Mouse (Mus musculus) forebrain, embryonic 11.5 days (tissue): ENCODE measurements at regions not wholly inside any gene's neighbourhood (a gene's known extent, or its start where the extent isn't known, plus 50 kb on each side); places are given as distances from the start of the nearest gene placed in this dataset.
A peak's percentile ranks its signal among the peaks of the same experiment; 100 is the strongest.

Experiments
- ATAC-seq: fragments of 200-750 bp; cut with Nextera tagmentation; replicated peaks from 2 replicates; pipeline ENCODE4 v1.8.0; 2017; ENCODE audit warnings: moderate TSS enrichment; ENCODE audit not compliant: low FRiP score
- DNase-seq: peaks from one replicate; pipeline ENCODE4 v3.0.0-alpha.2; 2017; ENCODE audit warnings: low spot score
- H3K27ac ChIP-seq: fragments of 300-500 bp; sonication (generic); 2 replicates; pipeline ENCODE4 v1.5.1; 2014; ENCODE audit warnings: low read depth, low read length
- H3K27me3 ChIP-seq: fragments of 300-500 bp; sonication (generic); 2 replicates; pipeline ENCODE4 v1.6.1; 2014; ENCODE audit warnings: mild to moderate bottlenecking, low read length, mixed read lengths; ENCODE audit not compliant: control insufficient read depth, insufficient read depth
- H3K36me3 ChIP-seq: fragments of 300-500 bp; sonication (generic); 2 replicates; pipeline ENCODE4 v1.6.1; 2014; ENCODE audit warnings: mild to moderate bottlenecking, low read length, moderate library complexity, mixed read lengths; ENCODE audit not compliant: control insufficient read depth, insufficient read depth
- H3K4me1 ChIP-seq: fragments of 300-500 bp; sonication (generic); replicated peaks from 2 replicates; pipeline ENCODE4 v1.6.1; 2014; ENCODE audit warnings: low read length, mixed read lengths; ENCODE audit not compliant: control insufficient read depth, insufficient read depth
- H3K4me2 ChIP-seq: fragments of 300-500 bp; sonication (generic); 2 replicates; pipeline ENCODE4 v1.6.1; 2014; ENCODE audit warnings: low read depth, mild to moderate bottlenecking, low read length, moderate library complexity, mixed read lengths; ENCODE audit not compliant: severe bottlenecking
- H3K4me3 ChIP-seq: fragments of 300-500 bp; sonication (generic); 2 replicates; pipeline ENCODE4 v1.5.1; 2014; ENCODE audit warnings: low read depth, low read length
- H3K9ac ChIP-seq: fragments of 300-500 bp; sonication (generic); 2 replicates; pipeline ENCODE4 v1.6.1; 2014; ENCODE audit warnings: low read length
- H3K9me3 ChIP-seq: fragments of 300-500 bp; sonication (generic); 2 replicates; pipeline ENCODE4 v1.6.1; 2016; ENCODE audit warnings: low read length, mixed read lengths; ENCODE audit not compliant: control insufficient read depth
- WGBS: fragments of 180-500 bp; shearing (Covaris S2); extraction: QIAGEN DNeasy Blood & Tissue Kit; methylation state at CpG from one replicate; pipeline ENCODE4 v1.1.7; 2014; 5-methylcytosine and 5-hydroxymethylcytosine counted together

DNA sequence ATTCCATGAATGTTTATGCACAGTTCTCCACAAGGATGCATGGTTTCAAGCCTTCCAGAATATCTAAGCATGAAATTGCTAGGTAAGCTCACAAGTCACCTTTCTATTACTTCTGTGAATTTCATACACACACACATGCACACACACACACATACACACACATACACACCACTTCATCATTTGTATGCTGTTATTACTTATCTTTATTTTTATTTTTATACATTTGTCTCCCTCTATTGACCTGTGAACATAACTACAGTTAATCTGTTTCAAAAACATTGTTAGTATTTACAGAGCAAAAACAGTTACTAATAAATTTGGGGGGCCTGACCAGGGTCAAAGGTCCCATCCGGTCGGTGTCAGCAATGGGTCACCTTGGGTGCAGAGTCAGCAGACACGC, 212.6 kb upstream of the Depdc1a start:
- Histone ChIP-seq H3K4me2 (no peak overlapping the region), H3K27me3 (no peaks in the 10 kb centered on the region), H3K9me3 (no peaks in the 10 kb centered on the region), H3K36me3 (no peaks in the 10 kb centered on the region), H3K4me3 (no peak overlapping the region), H3K9ac (no peak overlapping the region), H3K4me1 (no peaks in the 10 kb centered on the region), H3K27ac (no peak overlapping the region)
- 91% methylated on average over 3 of the region's 3 CpGs for WGBS
- ATAC-seq: peak; percentile 15; the same call in 1 of the 2 replicates
- no peak for DNase-seq

DNA sequence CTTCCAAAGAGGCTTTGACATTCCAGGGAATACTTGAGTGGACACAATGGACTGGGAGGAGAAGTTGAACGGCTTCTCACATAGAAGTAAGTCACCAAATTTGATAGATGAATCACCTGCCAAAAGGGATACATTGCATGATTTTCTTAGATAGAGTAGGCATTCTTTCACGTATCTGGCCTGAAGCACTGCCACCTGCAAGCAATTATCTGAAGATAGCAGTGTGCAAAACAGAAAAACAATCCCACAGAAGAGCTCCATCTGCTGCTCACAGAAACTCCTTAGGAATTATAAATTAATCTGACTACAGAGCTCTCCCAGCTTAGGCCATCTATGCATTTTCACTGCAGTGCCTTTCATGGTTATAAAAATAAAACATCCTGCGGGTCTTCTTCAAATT, 177.8 kb upstream of the Depdc1a start:
- 79% methylated on average over 3 of the region's 3 CpGs for whole genome bisulfite sequencing
- H3K9me3 ChIP-seq: no peaks in the 10 kb centered on the region
- H3K4me3 ChIP-seq: no peak overlapping the region
- DNase-seq (no peak), ATAC-seq (no peak)
- no peak overlapping the region for H3K4me2 ChIP-seq
- H3K4me1 ChIP-seq: no peaks in the 10 kb centered on the region
- H3K9ac ChIP-seq: no peak overlapping the region
- H3K36me3 ChIP-seq: no peaks in the 10 kb centered on the region
- no peak overlapping the region for H3K27ac ChIP-seq
- no peaks in the 10 kb centered on the region for H3K27me3 ChIP-seq

DNA sequence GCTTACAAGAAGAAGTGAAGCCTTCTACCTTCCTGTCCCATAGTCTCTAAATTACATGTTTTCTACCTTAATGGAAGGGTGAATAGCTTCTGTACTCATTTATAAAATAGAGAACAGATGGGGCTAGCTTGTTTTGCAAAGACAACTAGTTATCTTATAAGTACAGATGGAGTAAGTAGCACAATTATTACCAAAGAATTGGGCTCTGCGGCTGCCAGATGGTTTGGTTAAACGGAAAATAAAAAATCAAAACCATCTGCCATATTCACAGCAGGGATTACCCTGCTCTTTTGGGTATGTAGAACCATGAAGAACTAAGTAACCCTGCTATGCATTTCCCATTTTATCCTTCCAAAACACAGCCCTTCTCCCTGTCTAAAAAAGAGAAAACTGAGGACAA, 147.2 kb upstream of the Depdc1a start:
- Histone ChIP-seq H3K4me3 (no peak overlapping the region), H3K4me1 (no peaks in the 10 kb centered on the region), H3K9ac (no peak overlapping the region), H3K27ac (no peak overlapping the region), H3K4me2 (no peak overlapping the region), H3K36me3 (no peaks in the 10 kb centered on the region), H3K9me3 (no peaks in the 10 kb centered on the region; the same call in 1 of the 2 replicates), H3K27me3 (no peaks in the 10 kb centered on the region)
- DNase-seq (no peak), ATAC-seq (no peak)
- 82% methylated on average over 2 of the region's 2 CpGs for WGBS

DNA sequence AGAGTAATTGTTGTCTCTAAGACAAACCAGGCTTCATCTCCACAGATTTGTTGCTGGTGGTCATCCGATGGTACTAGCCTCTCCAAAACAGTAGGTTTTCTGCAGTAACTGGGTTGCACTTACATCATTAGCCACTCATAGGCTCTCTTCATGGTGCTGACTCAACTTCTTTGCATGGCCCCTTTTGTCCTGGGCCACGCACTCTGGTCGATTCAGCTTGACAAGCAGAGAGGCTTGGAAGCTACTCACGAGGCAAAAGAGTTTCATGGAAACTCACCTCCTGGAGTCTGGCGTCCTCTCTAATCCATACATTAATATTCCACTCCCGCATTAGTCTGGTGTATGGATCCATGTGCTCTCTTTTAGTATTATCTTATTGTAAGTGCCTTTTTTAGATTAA, 141.5 kb upstream of the Depdc1a start:
- no peak for ATAC-seq

DNA sequence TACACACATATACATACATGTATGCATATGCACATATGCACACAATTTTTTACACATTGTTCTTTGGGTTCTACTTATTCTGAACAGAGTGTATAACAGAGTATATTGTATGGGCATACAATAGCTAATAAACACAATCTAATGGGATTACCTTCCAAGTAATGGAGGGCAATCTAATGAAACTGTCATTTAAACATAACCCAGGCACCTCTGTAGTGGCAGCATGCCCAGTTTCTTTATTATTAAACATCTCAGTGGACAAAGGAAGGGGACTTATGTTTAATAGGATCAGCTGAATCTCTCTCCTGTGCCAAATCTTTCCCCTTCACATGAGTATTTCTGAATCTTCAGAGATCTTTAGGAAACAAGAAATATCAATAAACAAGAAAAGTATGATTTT, 122.1 kb upstream of the Depdc1a start:
- ATAC-seq: no peak
- no peak for DNase-seq
- Histone ChIP-seq H3K27ac (no peak overlapping the region), H3K4me3 (no peak overlapping the region), H3K36me3 (no peaks in the 10 kb centered on the region), H3K9ac (no peak overlapping the region), H3K27me3 (no peaks in the 10 kb centered on the region), H3K9me3 (no peaks in the 10 kb centered on the region), H3K4me2 (no peak overlapping the region), H3K4me1 (no peaks in the 10 kb centered on the region)

More for the DNA sequence above, 141.5 kb upstream of the Depdc1a start:
- no peak overlapping the region for H3K9ac ChIP-seq
- H3K4me2 ChIP-seq: no peak overlapping the region
- WGBS: 91% methylated on average over 6 of the region's 6 CpGs
- H3K4me1 ChIP-seq: no peaks in the 10 kb centered on the region
- no peaks in the 10 kb centered on the region for H3K36me3 ChIP-seq
- H3K9me3 ChIP-seq: no peaks in the 10 kb centered on the region; the same call in 1 of the 2 replicates
- no peaks in the 10 kb centered on the region for H3K27me3 ChIP-seq
- H3K27ac ChIP-seq: no peak overlapping the region
- DNase-seq: no peak
- H3K4me3 ChIP-seq: no peak overlapping the region
